Mouse (Mus musculus) retina, postnatal 7 days (tissue): ENCODE results near the gene AA467197.

Experiments
- DNase-seq: peaks from one replicate; pipeline ENCODE4 v3.0.0-alpha.2; 2012; ENCODE audit warnings: low read depth, low spot score

Gene AA467197

GRCm38 (mm10) chr2:122636686-122637085 is at the start of gene AA467197:
TSS of gene AA467197 (plus strand) at chr2:122636986.
- DNase-seq = no peak

DNA sequence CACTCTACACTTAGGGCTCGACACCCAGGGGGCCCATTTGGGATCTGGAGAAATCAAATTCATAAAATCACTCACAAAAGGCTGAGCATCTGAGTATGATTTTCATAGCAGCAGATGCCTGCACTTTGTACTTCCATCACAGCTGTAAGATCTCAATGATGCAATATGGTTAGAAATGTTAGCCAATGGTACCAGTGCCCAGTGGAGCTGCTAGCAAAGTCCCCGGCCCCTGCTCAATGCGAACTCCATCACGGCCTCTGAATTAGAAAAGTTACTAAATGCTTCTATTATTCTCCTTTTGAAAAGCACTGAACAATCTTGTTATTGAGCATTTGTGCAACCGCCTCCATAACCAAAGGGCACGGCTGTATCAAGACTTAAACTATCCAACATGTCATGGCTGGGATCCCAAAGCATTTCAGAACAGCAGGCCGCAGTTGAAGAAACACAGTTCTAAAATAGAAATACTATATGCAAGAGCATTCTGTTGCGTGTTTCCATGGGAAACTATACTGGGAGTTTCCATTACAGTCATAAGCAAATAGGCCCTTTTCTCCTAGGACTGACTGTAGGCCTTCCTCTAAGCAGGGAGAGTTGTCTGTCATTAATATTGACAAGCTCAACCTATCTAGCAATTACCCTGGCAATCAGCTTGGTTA is 48.8 kb upstream of the AA467197 start:
- no peak for DNase-seq

DNA sequence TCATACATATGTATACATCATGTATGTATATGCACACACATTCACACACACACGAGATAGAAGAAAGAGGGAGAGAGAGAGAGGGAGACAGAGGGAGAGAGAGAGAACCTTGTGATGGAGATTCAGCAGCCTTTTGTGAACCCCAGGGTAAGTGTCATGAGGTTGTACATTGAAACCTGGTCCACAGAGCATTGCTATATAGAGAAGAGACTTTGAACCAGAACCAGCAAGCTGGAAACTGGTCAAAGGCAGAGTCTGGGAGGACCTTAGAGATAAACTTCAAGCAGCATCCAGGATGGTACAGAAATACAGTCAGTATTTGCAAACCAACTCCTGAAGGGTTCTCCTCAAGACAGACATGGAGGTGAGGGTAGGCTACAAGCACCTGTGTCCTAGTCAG is 46.4 kb upstream of the AA467197 start:
- no peak for DNase-seq

DNA sequence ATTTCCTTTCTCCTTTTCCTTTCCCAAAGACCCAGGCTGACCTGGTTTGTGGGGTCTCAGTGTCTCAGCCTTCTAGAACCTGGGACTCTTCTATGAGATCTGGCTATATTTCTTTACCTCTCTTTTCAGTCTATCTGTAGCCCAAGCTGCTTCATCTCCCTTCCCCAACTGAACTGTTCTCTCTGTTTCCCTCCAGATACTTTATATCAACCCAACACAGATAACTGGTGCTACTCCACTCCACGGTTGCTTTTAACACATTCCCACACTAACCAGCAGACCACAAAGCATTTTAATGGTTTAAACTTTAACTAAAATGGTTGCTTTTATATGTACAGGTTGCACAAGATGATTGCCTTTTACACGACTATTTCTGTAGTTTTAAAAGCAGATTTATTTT is 45.6 kb upstream of the AA467197 start:
- DNase-seq = no peak

GRCm38 (mm10) chr2:122595461-122595860 is 41.3 kb upstream of the AA467197 start:
- no peak for DNase-seq

GRCm38 (mm10) chr2:122599736-122600135 is 37.0 kb upstream of the AA467197 start:
- DNase-seq = no peak

DNA sequence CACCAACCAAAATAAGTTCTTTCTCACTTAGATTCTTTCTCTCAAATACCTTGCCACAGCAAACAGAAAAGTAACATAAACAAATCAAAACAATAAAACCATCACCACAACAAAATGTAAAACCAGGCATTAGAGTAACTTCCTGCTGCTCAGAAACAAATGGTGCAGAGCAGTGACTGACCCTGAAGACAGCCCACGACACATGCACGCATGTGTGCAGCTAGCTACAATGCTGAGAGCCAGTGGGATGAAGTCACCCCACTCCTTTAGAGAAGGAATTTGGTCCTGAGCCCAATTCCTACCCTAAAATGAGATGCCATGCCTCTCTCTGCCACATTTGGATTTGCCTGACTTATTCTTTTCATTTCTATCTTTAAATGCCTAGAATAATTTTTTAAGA is 35.4 kb upstream of the AA467197 start:
- no peak for DNase-seq

DNA sequence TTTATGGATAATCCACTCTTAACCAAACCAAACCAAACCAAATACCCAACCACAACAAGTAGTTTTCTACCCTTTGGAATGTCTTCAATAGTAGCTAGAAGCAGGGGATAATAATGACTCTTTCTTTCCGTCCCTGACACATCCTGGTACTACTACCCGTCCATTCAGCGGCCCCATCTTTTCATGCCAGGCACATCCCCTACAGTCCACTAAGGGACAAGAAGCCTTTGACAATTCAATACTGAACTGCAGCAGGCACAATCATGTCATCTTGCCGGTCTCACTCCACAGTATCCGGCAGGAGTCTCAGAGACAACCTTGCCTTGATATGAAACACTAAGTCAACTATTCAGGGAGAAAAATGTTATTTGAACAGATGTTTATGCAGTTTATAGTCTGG is 31.0 kb upstream of the AA467197 start:
- no peak for DNase-seq

DNA sequence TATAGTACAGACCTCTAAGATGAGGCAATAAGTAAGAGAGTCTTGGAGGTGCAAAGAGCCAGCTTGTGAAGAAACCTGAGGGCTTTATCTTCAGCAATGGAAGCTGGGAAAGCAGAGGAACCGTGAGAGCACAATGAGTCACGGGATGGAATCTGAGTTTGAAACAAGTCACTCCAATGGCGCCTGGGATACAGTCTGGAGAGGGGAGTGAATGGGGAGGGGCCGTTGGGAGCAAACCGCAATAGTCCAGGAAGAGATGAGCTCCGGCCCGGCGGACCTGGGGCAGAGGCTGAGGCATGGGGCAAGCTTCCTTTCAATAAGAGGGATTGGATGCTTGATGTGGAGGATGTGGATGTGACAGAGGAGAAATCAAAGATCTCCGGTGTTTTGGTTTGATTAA is 28.0 kb upstream of the AA467197 start:
- no peak for DNase-seq

- DNase-seq = peak; percentile 46
These were observed 25.8 kb upstream of the AA467197 start, which contains the start of gene Gatm for GRCm38 (mm10) chr2:122610746-122611653. TSS of gene Gatm (minus strand) at chr2:122611303.

- DNase-seq = no peak
These were observed 25.2 kb upstream of the AA467197 start for GRCm38 (mm10) chr2:122611654-122611973.

- DNase-seq = no peak
These were observed 20.5 kb upstream of the AA467197 start for GRCm38 (mm10) chr2:122616237-122616636.

DNA sequence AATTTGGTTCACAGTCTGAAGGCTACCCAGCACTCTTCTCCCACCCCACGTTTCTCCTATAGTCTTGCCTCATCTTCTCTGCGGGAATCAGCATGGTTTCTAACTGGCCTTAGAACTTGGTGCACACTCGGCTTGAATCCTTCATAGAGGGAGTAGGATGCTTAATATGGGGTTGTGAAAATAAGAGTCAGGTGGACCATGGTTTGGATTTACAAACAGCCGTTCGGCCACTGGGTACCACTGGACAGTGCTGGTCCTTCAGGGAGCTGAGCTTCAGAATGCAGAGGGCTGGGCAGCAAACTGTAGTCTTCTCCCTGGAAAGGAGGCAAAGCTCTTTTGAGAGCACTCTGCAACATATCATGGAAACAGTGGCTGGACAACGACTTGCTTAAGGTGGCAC is 19.0 kb upstream of the AA467197 start:
- DNase-seq = no peak

GRCm38 (mm10) chr2:122618719-122619118 is 18.1 kb upstream of the AA467197 start:
- no peak for DNase-seq

GRCm38 (mm10) chr2:122621337-122622110 is 15.3 kb upstream of the AA467197 start:
- DNase-seq = no peak

DNA sequence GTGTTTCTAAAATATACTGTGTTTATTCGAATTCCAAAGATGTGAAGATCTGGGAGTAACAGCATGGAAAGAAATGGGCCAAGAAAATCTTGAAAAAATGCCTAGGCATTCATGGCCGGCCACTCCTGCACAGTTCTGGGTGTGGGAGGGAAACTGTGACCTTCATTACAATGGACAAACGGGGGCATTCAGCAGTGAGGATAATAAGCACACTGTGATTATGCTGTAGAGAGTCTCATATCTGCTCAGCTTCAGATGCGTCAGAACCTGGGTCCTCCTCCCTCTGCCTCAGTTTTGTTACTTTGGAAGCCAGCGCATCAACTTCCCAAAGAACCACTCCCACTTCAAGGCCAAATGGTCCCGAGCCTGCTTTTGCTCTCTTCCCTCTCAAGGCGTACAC is 10.9 kb upstream of the AA467197 start:
- DNase-seq = no peak

GRCm38 (mm10) chr2:122628976-122629375 is 7.8 kb upstream of the AA467197 start:
- peak; percentile 81 for DNase-seq

GRCm38 (mm10) chr2:122629871-122630270 is 6.9 kb upstream of the AA467197 start:
- DNase-seq = no peak

- peak; percentile 81 for DNase-seq
These were observed 6.1 kb upstream of the AA467197 start for GRCm38 (mm10) chr2:122630465-122631225.

DNA sequence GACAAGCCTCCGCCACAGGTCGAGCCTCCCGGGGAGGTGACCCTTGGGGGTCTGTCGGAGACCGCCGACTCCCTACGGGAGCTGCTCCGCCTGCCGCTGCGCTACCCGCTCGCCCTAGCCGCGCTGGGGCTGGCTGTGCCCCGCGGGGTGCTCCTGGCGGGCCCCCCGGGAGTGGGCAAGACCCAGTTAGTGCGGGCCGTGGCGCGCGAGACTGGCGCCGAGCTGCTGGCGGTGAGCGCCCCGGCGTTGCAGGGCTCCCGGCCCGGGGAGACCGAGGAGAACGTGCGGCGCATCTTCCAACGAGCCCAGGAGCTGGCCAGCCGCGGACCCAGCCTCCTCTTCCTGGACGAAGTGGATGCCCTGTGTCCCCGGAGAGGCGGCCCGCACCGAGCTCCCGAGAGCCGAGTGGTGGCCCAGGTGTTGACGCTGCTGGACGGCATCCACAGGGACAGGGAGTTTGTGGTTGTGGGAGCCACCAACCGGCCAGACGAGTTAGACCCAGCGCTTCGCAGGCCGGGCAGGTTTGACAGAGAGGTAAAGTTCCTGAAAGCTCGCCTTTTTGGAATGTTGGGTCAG is 5.5 kb upstream of the AA467197 start:
- no peak for DNase-seq

- DNase-seq = peak; percentile 57
These were observed 776 bp downstream of the AA467197 start for GRCm38 (mm10) chr2:122637526-122637997.
